11 mouse cellular contexts compared by ENCODE assay signal in the genomic region with DNA sequence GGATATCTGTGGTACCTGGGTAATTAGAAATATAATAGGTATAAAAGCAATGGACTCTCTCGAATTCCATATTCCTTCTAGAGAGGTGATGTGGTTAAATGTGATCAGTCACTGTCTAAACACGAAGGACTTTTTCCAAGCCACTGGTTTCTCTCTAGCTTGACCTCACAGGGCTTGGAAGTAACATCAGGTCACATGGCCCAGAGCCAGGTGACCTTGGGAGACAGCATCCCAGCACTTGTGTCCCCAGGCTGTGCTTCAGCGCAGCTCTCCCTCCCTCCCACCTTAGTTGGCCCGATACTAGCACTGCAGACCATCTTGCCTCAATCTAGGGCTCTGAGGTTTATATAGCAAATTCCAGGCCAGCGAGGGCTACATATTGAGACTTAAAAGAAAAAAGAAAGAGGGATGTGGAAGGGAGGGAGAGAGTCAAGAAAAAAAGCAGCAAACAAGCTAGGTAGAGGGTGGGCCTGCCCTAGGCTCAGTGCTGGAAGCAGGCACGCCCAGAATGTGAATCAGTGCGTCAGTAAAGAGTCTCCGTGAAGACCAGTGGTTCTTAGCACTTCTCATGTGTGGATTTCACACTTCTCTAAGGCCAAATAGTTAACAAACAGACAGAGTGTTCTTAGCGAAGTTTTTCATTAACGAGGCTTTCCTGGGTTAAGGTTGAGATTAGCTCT.
DNase-seq lines count a peak whose midpoint lies in the region; ATAC-seq and TF ChIP-seq lines count a peak whose summit lies in the region.
"Had no signal": no experiment of that assay in that cellular context is flagged by ENCODE, and none has a peak within 500 bp of the region (broad histone marks: within the 10 kb centered on the region; RNA-seq: fewer than 3 reads in every experiment).

No protein-coding gene starts in this region.

- no peaks in the 10 kb centered on the region for H3K9me3 ChIP-seq in liver, postnatal 0 days (ENCODE audit: low read length)
- H3K9me3 ChIP-seq in embryonic facial prominence, embryonic 11.5 days (replicated peaks; ENCODE audit: control insufficient read depth, low read length) = no peaks in the 10 kb centered on the region
- H3K9me3 ChIP-seq in kidney, postnatal 0 days (replicated peaks; ENCODE audit: low read length) = no peaks in the 10 kb centered on the region
- H3K9me3 ChIP-seq in stomach, embryonic 14.5 days (ENCODE audit: control insufficient read depth, low read depth, low read length) = no peaks in the 10 kb centered on the region

- no peaks in the 10 kb centered on the region for H3K27me3 ChIP-seq in liver, postnatal 0 days (ENCODE audit: insufficient read depth, low read length)
- no peaks in the 10 kb centered on the region for H3K27me3 ChIP-seq in embryonic facial prominence, embryonic 11.5 days (ENCODE audit: control insufficient read depth, insufficient read depth, low read length)
- no peaks in the 10 kb centered on the region for H3K27me3 ChIP-seq in kidney, postnatal 0 days (ENCODE audit: insufficient read depth, low read length)
- H3K27me3 ChIP-seq in stomach, embryonic 14.5 days (ENCODE audit: control insufficient read depth, insufficient read depth, low read length) = no peaks in the 10 kb centered on the region

- no peaks in the 10 kb centered on the region for H3K36me3 ChIP-seq in liver, postnatal 0 days (replicated peaks; ENCODE audit: insufficient read depth, low read length)
- no peaks in the 10 kb centered on the region for H3K36me3 ChIP-seq in embryonic facial prominence, embryonic 11.5 days (replicated peaks; ENCODE audit: control insufficient read depth, insufficient read depth, low read depth, low read length)
- no peaks in the 10 kb centered on the region for H3K36me3 ChIP-seq in kidney, postnatal 0 days (ENCODE audit: insufficient read depth, low read length)
- H3K36me3 ChIP-seq in stomach, embryonic 14.5 days (ENCODE audit: control insufficient read depth, insufficient read depth, low read length) = no peaks in the 10 kb centered on the region

- H3K4me3 ChIP-seq in liver, postnatal 0 days (ENCODE audit: low read depth, low read length) = no peak overlapping the region
- H3K4me3 ChIP-seq in embryonic facial prominence, embryonic 11.5 days (ENCODE audit: low read depth, low read length) = no peak overlapping the region
- no peak overlapping the region for H3K4me3 ChIP-seq in kidney, postnatal 0 days (replicated peaks; ENCODE audit: low read depth, low read length)
- no peak overlapping the region for H3K4me3 ChIP-seq in stomach, embryonic 14.5 days (ENCODE audit: low read depth, low read length)

- 44% methylated on average over 10 of the region's 10 CpGs for WGBS in liver, postnatal 0 days (ENCODE audit: insufficient replicate concordance)
- 52% methylated on average over 10 of the region's 10 CpGs for WGBS in embryonic facial prominence, embryonic 11.5 days
- WGBS in kidney, postnatal 0 days = 28% methylated on average over 10 of the region's 10 CpGs
- 23% methylated on average over 10 of the region's 10 CpGs for WGBS in stomach, embryonic 14.5 days

- no peak overlapping the region for H3K9ac ChIP-seq in liver, postnatal 0 days (replicated peaks)
- no peak overlapping the region for H3K9ac ChIP-seq in embryonic facial prominence, embryonic 11.5 days (replicated peaks; ENCODE audit: low read length)
- H3K9ac ChIP-seq in kidney, postnatal 0 days (ENCODE audit: low read depth, low read length) = no peak overlapping the region
- no peak overlapping the region for H3K9ac ChIP-seq in stomach, embryonic 14.5 days (replicated peaks; ENCODE audit: low read depth, low read length)

- TF ChIP-seq EP300 in liver, postnatal 0 days (IDR thresholded peaks at IDR 0.05; ENCODE audit: low read depth) = no peak

- ATAC-seq in liver, postnatal 0 days = peak; percentile 65
- no peak for ATAC-seq in embryonic facial prominence, embryonic 11.5 days (replicated peaks; ENCODE audit: insufficient number of reproducible peaks, low FRiP score, low TSS enrichment, low read depth)
- peak; percentile 52 for ATAC-seq in kidney, postnatal 0 days (replicated peaks; ENCODE audit: low FRiP score, low read depth)
- ATAC-seq in stomach, embryonic 14.5 days (ENCODE audit: insufficient number of reproducible peaks, insufficient read depth, low FRiP score, low read depth) = no peak
- ATAC-seq: forebrain, embryonic 16.5 days had no signal

- no peak for TF ChIP-seq CTCF in liver, postnatal 0 days (IDR thresholded peaks at IDR 0.05; ENCODE audit: low read depth)
- no peak for TF ChIP-seq CTCF in kidney, postnatal 0 days (IDR thresholded peaks at IDR 0.05; ENCODE audit: low read depth)

- peak; percentile 30 for DNase-seq in liver, postnatal 0 days
- DNase-seq in liver = no peak
- no peak for DNase-seq in embryonic facial prominence, embryonic 11.5 days (ENCODE audit: low spot score)
- peak; percentile 45 for DNase-seq in kidney, postnatal 0 days (ENCODE audit: low spot score)
- DNase-seq in ovary, postnatal 36 days (ENCODE audit: low spot score) = no peak
- DNase-seq in frontal cortex, postnatal 36 days (ENCODE audit: low spot score in 2 of 2) = no peak
- DNase-seq in embryo, embryonic 10.5 days (ENCODE audit: low spot score) = no peak
- DNase-seq: cerebellum, adult 2 months; right cerebral cortex, postnatal 14 days had no signal

- H3K27ac ChIP-seq in liver, postnatal 0 days (ENCODE audit: low read depth) = peak overlapping the region; percentile 76
- 0 out of 2 replicates have a peak overlapping the region, but pooled peaks have one; percentile 25 for H3K27ac ChIP-seq in embryonic facial prominence, embryonic 11.5 days (replicated peaks; ENCODE audit: low read depth, low read length)
- H3K27ac ChIP-seq in kidney, postnatal 0 days = peak overlapping the region; percentile 83
- peak overlapping the region; percentile 97; the same call in 1 of the 2 replicates for H3K27ac ChIP-seq in stomach, embryonic 14.5 days (ENCODE audit: low read length)

- H3K4me1 ChIP-seq in liver, postnatal 0 days (ENCODE audit: insufficient read depth) = peaks cover 31% of the 10 kb centered on the region
- peaks cover 17% of the 10 kb centered on the region for H3K4me1 ChIP-seq in embryonic facial prominence, embryonic 11.5 days (ENCODE audit: control insufficient read depth, insufficient read depth, low read length)
- H3K4me1 ChIP-seq in kidney, postnatal 0 days (replicated peaks; ENCODE audit: insufficient read depth, low read length) = peaks cover 48% of the 10 kb centered on the region
- H3K4me1 ChIP-seq in stomach, embryonic 14.5 days (ENCODE audit: control insufficient read depth, insufficient read depth, low read length) = peaks cover 61% of the 10 kb centered on the region

- no peak overlapping the region for H3K4me2 ChIP-seq in liver, postnatal 0 days (ENCODE audit: low read depth, low read length)
- no peak overlapping the region for H3K4me2 ChIP-seq in embryonic facial prominence, embryonic 11.5 days (ENCODE audit: low read depth, low read length)
- no peak overlapping the region for H3K4me2 ChIP-seq in kidney, postnatal 0 days (ENCODE audit: low read length)
- H3K4me2 ChIP-seq in stomach, embryonic 14.5 days (replicated peaks; ENCODE audit: low read depth, low read length) = no peak overlapping the region

Comparison
In these comparisons a context has a peak if more than half of its experiments do, and no peak if none do; other contexts are left out.
1. DNase-seq: peak in liver, postnatal 0 days (single experiment) and kidney, postnatal 0 days (single experiment); none in liver (single experiment), embryonic facial prominence, embryonic 11.5 days (single experiment), ovary, postnatal 36 days (single experiment), frontal cortex, postnatal 36 days (0 of 2) and embryo, embryonic 10.5 days (single experiment).
2. ATAC-seq: peak in liver, postnatal 0 days (single experiment) and kidney, postnatal 0 days (single experiment); none in embryonic facial prominence, embryonic 11.5 days (single experiment) and stomach, embryonic 14.5 days (single experiment).
3. H3K27ac ChIP-seq: peak in every context shown above with its lines; median percentile 97 in stomach, embryonic 14.5 days; 83 in kidney, postnatal 0 days; 76 in liver, postnatal 0 days; 25 in embryonic facial prominence, embryonic 11.5 days.